Mouse (Mus musculus): ENCODE measurements around the gene Ccm2l.

Ccm2l gene

GRCm38 (mm10) chr2:153090551-153091165 is 24.9 kb downstream of the Ccm2l start:
- DNase-seq (ENCODE audit: low read depth, low spot score) = no peak

- DNase-seq (ENCODE audit: low read depth, low spot score) = no peak
These were observed 41.5 kb downstream of the Ccm2l start for GRCm38 (mm10) chr2:153107046-153107766.

GRCm38 (mm10) chr2:153107802-153108201 is 42.0 kb downstream of the Ccm2l start:
- no peak for DNase-seq (ENCODE audit: low read depth, low spot score)

GRCm38 (mm10) chr2:153108313-153109264 is 42.8 kb downstream of the Ccm2l start, which contains the start of gene Hck:
Gene Hck (plus strand): TSS chr2:153108468.
- no peak for DNase-seq (ENCODE audit: low read depth, low spot score)

- DNase-seq (ENCODE audit: low read depth, low spot score) = no peak
These were observed 43.8 kb downstream of the Ccm2l start for GRCm38 (mm10) chr2:153109596-153109995.

- no peak for DNase-seq (ENCODE audit: low read depth, low spot score)
These were observed 45.5 kb downstream of the Ccm2l start for GRCm38 (mm10) chr2:153111298-153111697.

- DNase-seq (ENCODE audit: low read depth, low spot score) = no peak
These were observed 49.9 kb downstream of the Ccm2l start for GRCm38 (mm10) chr2:153115679-153116081.

GRCm38 (mm10) chr2:153117051-153117486 is 51.3 kb downstream of the Ccm2l start:
- no peak for DNase-seq (ENCODE audit: low read depth, low spot score)

GRCm38 (mm10) chr2:153119488-153119887 is 53.7 kb downstream of the Ccm2l start:
- DNase-seq (ENCODE audit: low read depth, low spot score) = no peak

- no peak for DNase-seq (ENCODE audit: low read depth, low spot score)
These were observed 54.4 kb downstream of the Ccm2l start for GRCm38 (mm10) chr2:153120126-153120525.

GRCm38 (mm10) chr2:153121821-153122615 is 56.3 kb downstream of the Ccm2l start:
- no peak for DNase-seq (ENCODE audit: low read depth, low spot score)

GRCm38 (mm10) chr2:153122701-153123100 is 56.9 kb downstream of the Ccm2l start:
- DNase-seq (ENCODE audit: low read depth, low spot score) = no peak

- DNase-seq (ENCODE audit: low read depth, low spot score) = no peak
These were observed 60.1 kb downstream of the Ccm2l start for GRCm38 (mm10) chr2:153125875-153126274.

- no peak for DNase-seq (ENCODE audit: low read depth, low spot score)
These were observed 65.3 kb downstream of the Ccm2l start for GRCm38 (mm10) chr2:153131019-153131418.

Data from WW6 (cell line).